Mouse (Mus musculus) mouse trophoblast stem cell (cell line): ENCODE data around the gene Pcyt1b.

Experiments used
- in situ Hi-C, 2 experiments: fragments of 300-500 bp; cut with MseI, MboI; formaldehyde crosslinking; loops; 2 replicates in 1 of 2; 3 replicates in 1 of 2; pipeline ENCODE4 v1.15.1; 2025

Gene Pcyt1b

DNA sequence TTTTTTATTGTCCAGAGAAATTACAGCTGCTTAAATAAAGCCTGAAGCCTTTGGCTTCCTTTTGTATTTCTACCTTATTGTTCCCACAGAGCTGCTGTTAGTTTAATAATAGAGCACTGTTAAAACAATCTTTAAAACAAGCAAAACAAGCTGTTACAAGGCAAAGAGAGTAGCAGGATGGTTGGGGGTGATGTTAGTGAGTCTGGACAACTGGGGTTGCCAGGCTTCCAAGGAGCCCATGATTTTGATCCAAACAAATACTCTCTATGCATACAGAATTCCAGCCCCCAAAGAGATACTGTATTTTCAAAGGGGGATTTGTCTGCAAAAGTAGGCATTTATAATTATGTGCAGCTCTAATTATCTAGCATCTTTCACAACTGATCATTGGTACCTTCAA is 77.7 kb downstream of the Pcyt1b start:
- in situ Hi-C loops, result no loop called here

DNA sequence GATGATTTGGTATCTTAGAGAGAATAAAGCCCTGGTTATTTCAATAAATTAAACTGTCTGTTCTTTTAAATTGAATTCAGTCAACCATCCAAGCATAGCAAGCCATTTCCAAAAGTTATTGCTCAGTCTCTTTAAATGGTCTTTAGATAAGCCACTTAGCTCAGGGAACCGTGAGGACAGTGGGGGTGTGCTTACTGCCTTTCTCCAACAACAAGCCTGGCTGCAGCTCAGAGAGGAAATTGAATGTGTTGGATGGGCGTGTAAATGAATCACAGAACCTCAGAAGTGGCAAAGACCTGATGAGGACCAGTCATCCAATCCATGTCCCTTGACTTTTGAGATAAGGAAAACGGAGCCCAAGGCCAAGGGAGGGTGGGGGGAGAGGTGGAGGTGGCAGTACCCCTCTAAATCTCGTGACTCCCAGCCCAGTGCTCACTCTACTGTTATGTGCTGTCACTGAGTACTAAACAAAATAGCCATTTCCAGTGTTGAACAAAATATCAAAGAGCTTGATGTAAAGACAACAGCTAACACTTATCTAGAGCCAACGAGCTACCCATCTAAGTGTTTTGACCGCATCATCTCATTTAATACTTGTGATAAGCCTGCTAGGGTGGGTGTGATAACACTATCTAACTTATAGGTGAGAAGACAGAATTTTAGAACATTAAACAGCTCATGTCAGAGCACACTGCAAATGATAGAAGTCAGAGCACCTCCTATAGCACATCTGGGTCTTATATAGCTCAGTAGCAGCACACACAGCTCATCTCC is 78.5 kb downstream of the Pcyt1b start:
- in situ Hi-C loops, result no loop called here

DNA sequence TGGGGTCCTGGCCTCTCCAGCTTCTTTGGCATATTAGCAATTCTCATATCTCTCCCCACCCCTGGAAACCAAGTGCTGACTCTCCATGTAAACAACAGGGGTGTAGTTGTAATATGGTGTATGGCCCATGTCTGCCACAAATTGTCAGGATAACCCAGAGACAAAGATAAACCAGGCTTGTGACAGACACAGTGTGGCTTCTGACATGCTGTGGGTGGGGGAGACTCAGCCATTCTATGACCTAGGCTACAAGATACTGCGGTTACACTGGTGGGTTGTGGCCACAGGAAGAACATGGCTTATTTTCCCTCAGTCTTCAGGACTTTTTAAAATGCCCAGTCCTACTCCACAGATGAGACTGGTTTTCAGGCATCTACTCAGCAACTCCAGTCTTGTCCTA is 94.5 kb downstream of the Pcyt1b start:
- in situ Hi-C loops, result no loop called here

DNA sequence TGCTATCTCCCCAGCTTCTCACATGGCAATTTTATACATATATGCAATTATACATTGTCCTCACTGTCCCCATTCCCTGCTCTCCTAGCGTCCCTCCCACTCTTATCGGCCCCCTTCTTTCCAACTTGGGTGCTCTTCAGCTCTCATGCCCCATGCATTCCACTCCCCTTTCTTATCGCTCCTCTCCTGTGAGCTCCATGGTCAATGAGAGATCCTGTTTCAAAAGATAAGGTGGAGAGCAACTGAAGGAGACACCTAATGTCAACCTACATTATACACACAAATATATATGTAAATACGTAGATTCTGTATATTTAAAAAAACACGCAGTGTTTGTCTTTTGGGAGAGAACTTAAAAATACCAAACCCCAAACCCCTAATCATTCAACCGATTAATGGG is 95.9 kb downstream of the Pcyt1b start:
- in situ Hi-C loops, result no loop called here

DNA sequence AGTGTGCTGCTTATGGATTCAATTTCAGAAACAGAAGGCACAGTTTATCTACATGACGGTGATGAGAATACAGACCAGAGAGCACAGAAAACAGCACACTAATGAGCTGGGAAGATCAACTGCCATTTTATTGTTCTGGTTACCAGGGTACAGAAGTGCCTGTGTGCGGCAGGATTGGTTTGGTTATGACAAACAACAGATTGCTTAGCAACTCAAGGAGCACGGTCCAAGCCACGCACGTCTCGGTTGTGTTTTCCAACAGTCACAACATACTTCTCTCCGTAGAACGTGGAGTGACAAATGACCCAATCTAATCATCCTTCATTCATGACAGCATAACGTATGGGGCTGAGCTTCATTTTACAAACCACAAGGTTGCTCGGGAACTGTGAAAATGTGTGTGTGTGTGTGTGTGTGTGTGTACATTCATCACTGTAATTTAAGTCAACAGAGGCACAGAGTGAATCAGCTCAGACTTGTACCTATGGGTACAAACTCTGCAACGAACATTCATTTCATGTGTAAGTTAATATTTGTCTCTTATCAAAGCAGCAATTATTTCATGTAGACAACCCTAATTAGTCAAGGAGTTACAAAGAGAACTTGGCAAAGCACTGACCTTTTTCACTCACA is 100.7 kb downstream of the Pcyt1b start:
- in situ Hi-C loops, result no loop called here

DNA sequence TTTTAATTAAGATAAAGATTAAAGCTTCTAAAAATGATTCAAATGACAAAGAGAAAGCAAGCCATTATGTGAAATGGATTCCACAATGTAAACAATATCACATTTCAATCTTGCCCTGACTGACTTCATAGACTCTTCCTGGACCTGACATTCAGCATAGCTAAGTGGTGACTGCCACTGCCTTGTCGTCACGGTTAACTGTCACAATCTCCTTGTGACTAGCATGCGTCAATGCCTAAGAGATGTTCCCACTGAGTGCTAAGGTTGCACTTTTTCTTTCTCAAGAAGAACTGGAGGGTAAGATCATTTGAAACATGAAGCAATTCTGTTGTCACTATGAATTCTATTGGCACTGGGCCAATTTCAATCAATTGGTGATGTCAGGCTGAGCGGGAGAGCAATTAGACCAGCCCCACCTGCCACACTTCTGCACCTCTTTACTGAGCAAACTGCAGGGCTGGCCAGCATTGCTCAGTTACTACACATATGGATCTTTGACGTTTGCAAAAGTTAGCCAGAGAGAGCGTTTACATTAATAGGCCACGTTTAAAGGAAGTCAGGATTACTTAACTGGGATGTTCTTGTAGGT is 102.3 kb downstream of the Pcyt1b start:
- in situ Hi-C loops, result no loop called here

DNA sequence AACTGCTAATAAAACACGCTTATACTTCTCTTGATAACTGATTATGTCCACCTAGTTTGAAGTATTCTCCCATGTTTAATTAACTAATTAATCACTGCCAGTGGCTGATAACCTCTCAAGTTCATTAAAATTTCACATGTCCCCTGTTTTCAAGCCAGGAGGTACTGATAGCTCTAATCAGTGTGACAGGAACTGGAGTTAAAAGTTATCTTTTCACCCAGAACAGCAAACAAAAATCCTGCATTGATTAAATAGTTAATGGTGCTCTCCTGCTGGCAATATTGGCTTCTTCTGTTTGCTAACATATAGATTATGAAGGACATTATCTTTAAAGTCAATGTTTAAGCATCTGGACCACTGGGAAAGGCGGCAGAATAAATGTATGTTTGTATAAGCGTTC is 106.1 kb downstream of the Pcyt1b start:
- in situ Hi-C loops, result no loop called here

DNA sequence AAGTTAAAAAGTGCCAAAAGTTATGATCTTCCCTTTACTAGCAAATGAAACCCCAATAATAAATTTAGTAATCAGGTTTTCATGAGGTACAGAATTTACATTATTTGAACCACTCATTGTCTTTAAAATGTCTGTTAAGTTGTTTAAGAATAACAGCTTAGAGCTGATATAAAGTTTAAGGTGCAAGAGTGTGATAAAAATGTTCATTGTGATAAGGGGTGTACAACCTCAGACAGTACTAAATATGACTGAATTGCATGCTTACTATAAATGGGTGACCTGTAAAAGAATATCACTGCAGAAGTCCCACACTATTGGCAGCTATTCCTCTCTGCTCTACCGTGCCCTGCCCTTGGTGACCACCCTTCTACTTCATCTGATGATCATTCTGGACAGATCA is 134.9 kb downstream of the Pcyt1b start:
- in situ Hi-C loops, result no loop called here

DNA sequence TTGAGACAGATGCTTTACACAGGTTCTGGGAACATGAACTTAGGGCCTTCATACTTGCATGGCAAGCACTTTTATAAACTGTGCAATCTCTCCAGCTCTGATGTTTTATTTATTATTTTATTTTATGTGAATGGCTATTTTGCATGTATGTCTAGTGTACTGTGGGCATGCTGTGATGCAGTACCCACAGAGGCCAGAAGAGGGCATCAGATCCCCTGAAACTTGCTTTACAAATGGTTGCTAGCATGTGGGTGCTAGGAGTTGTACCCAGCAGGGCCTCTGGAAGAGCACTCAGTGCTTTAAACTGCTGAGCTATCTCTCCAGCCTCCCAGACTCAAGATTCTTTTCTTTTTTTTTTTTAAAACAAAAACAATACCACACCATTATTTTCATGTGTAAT is 138.5 kb downstream of the Pcyt1b start:
- in situ Hi-C loops, result no loop called here
